Mouse (Mus musculus) limb, embryonic 14.5 days (tissue): Measurements from ENCODE around the gene Scaf1. TPM values are rescaled to one million over a fixed set of nuclear protein-coding genes. Genes with fewer than 3 reads are reported as not detected.
A peak's percentile ranks its signal among the peaks of the same experiment; 100 is the strongest.

Source experiments
- ATAC-seq: fragments of 200-750 bp; cut with Nextera tagmentation; 2 replicates; pipeline ENCODE4 v1.8.0; 2017; ENCODE audit warnings: low read depth, moderate number of reproducible peaks, moderate TSS enrichment; ENCODE audit not compliant: low FRiP score
- DNase-seq: peaks from one replicate; pipeline ENCODE4 v3.0.0-alpha.2; 2015; ENCODE audit warnings: low spot score
- H3K27ac ChIP-seq: fragments of 300-500 bp; sonication (generic); replicated peaks from 2 replicates; pipeline ENCODE4 v1.5.1; 2014; ENCODE audit warnings: low read depth, mild to moderate bottlenecking, low read length, moderate library complexity, mixed read lengths
- H3K27me3 ChIP-seq: fragments of 300-500 bp; sonication (generic); 2 replicates; pipeline ENCODE4 v1.6.1; 2014; ENCODE audit warnings: low read length, mixed read lengths; ENCODE audit not compliant: control insufficient read depth, insufficient read depth
- H3K36me3 ChIP-seq: fragments of 300-500 bp; sonication (generic); 2 replicates; pipeline ENCODE4 v1.6.1; 2014; ENCODE audit warnings: mild to moderate bottlenecking, low read length, moderate library complexity, mixed read lengths; ENCODE audit not compliant: control insufficient read depth, insufficient read depth
- H3K4me1 ChIP-seq: fragments of 300-500 bp; sonication (generic); 2 replicates; pipeline ENCODE4 v1.6.1; 2014; ENCODE audit warnings: antibody characterized with exemption, low read length, mixed read lengths; ENCODE audit not compliant: control insufficient read depth, insufficient read depth
- H3K4me2 ChIP-seq: fragments of 300-500 bp; sonication (generic); replicated peaks from 2 replicates; pipeline ENCODE4 v1.6.1; 2014; ENCODE audit warnings: low read depth, mild to moderate bottlenecking, low read length, moderate library complexity; ENCODE audit not compliant: severe bottlenecking
- H3K4me3 ChIP-seq: fragments of 300-500 bp; sonication (generic); replicated peaks from 2 replicates; pipeline ENCODE4 v1.5.1; 2014; ENCODE audit warnings: low read length
- H3K9ac ChIP-seq: fragments of 300-500 bp; sonication (generic); 2 replicates; pipeline ENCODE4 v1.6.1; 2014; ENCODE audit warnings: mild to moderate bottlenecking, low read depth, low read length, moderate library complexity; ENCODE audit not compliant: severe bottlenecking
- H3K9me3 ChIP-seq: fragments of 300-500 bp; sonication (generic); 2 replicates; pipeline ENCODE4 v1.6.1; 2016; ENCODE audit warnings: low read length; ENCODE audit not compliant: control insufficient read depth
- POLR2A ChIP-seq: fragments of 200-500 bp; IDR thresholded peaks from 2 replicates; pipeline ENCODE4 v1.8.0; 2012; ENCODE audit warnings: inconsistent platforms, mild to moderate bottlenecking, moderate library complexity, borderline replicate concordance; ENCODE audit not compliant: insufficient read depth, insufficient read length; ENCODE audit errors: extremely low read depth
- WGBS: fragments of 180-500 bp; shearing (Covaris S2); extraction: QIAGEN DNeasy Blood & Tissue Kit; methylation state at CpG from one replicate; pipeline ENCODE4 v1.1.7; 2014; 5-methylcytosine and 5-hydroxymethylcytosine counted together
- polyA plus RNA-seq, 2 experiments: library from polyadenylated mRNA; depleted of rRNA in 1 of 2; stranded (reverse) in 1 of 2; unstranded in 1 of 2; fragments of >200 nt; fragmentation: Nextera tagmentation in 1 of 2; extraction: Ambion mirVana in 1 of 2; gene quantifications; 2 replicates each; pipeline versions ENCODE4 v1.2.1 to v1.2.3; 2012 to 2014

Gene Scaf1
- polyA plus RNA-seq, 2 experiments, result 50.7 to 114 TPM

GRCm38 (mm10) chr7:44996672-44997071 is 19.5 kb downstream of the Scaf1 start:
- peaks cover 64% of the 10 kb centered on the region for H3K36me3 ChIP-seq
- no peak for DNase-seq
- no peak for ATAC-seq
- H3K9me3 ChIP-seq, result no peaks in the 10 kb centered on the region
- WGBS, result 15% methylated on average over 10 of the region's 10 CpGs
- no peaks in the 10 kb centered on the region for H3K27me3 ChIP-seq
- peak overlapping the region; percentile 68 for H3K4me3 ChIP-seq
- peak overlapping the region; percentile 71; the same call in 1 of the 2 replicates for H3K27ac ChIP-seq
- TF ChIP-seq POLR2A, result no peak
- peak overlapping the region; percentile 58 for H3K9ac ChIP-seq
- peaks cover 15% of the 10 kb centered on the region for H3K4me1 ChIP-seq
- H3K4me2 ChIP-seq, result peak overlapping the region; percentile 60

- ATAC-seq, result peak; percentile 9
- peaks cover 43% of the 10 kb centered on the region for H3K36me3 ChIP-seq
Observed at GRCm38 (mm10) chr7:44986879-44987718, 29.1 kb downstream of the Scaf1 start.

GRCm38 (mm10) chr7:44986192-44986878 is 29.8 kb downstream of the Scaf1 start, which contains the start of gene Prmt1:
Gene Prmt1, minus strand, starts transcription at chr7:44986568.
- peak within 1 kb of the TSS; percentile 64 for H3K4me2 ChIP-seq
- WGBS, result 3% methylated on average over 38 of the region's 42 CpGs
- H3K4me1 ChIP-seq, result peaks cover 19% of the 10 kb centered on the region
- H3K27me3 ChIP-seq, result no peaks in the 10 kb centered on the region
- peak within 1 kb of the TSS; percentile 95 for H3K27ac ChIP-seq
- peaks cover 43% of the 10 kb centered on the region for H3K36me3 ChIP-seq
- peak within 1 kb of the TSS; percentile 98 for H3K9ac ChIP-seq
- no peaks in the 10 kb centered on the region for H3K9me3 ChIP-seq
- DNase-seq (peak; percentile 100), ATAC-seq (peak; percentile 96)
- peak; percentile 93; the same call in 1 of the 2 replicates for TF ChIP-seq POLR2A
- peak within 1 kb of the TSS; percentile 100 for H3K4me3 ChIP-seq

More at GRCm38 (mm10) chr7:44986879-44987718, 29.1 kb downstream of the Scaf1 start:
- peak overlapping the region; percentile 60 for H3K4me2 ChIP-seq
- no peak for DNase-seq
- H3K9ac ChIP-seq, result peak overlapping the region; percentile 60
- no peaks in the 10 kb centered on the region for H3K9me3 ChIP-seq
- no peaks in the 10 kb centered on the region for H3K27me3 ChIP-seq
- peaks cover 19% of the 10 kb centered on the region for H3K4me1 ChIP-seq
- 0 out of 2 replicates have a peak, but pooled peaks have one; percentile 25 for TF ChIP-seq POLR2A
- WGBS, result under 1% methylated on average over 29 of the region's 29 CpGs
- peak overlapping the region; percentile 100 for H3K4me3 ChIP-seq
- H3K27ac ChIP-seq, result peak overlapping the region; percentile 95

DNA sequence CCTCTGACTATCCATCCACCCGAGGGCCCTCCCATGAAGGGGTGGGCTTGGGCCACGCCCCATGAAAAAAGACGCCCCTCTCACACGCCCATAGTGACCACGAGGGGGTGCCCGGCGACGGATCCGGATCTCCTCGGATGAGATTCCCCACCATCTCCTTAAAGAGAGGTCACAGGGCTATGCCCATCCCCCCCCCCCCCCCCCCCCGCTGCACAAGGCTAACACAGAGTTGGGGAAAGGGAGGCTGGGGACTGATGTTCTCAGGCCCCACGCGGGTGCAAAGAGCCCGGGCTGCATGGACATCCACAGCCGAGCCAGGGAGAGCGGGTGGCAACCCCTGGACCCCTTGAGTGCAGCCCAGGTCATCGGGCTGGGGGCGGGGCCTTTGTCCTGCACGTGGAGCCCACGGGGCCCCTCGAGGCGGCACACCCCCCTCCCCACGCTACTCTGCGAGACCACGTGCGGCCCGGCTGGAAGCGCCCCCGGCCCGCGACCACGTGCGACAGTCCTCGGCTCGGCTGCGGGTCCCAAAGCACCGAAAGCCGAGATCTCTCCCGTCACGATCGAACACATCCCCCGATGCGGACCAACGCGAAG is 30.5 kb downstream of the Scaf1 start:
- Histone ChIP-seq H3K36me3 (peaks cover 43% of the 10 kb centered on the region), H3K27me3 (no peaks in the 10 kb centered on the region), H3K27ac (peak overlapping the region; percentile 91), H3K4me3 (peak overlapping the region; percentile 100), H3K9ac (peak overlapping the region; percentile 98), H3K4me2 (peak overlapping the region; percentile 64), H3K4me1 (peaks cover 19% of the 10 kb centered on the region), H3K9me3 (no peaks in the 10 kb centered on the region)
- no peak for TF ChIP-seq POLR2A
- no peak for ATAC-seq
- peak; percentile 71 for DNase-seq
- under 1% methylated on average over 44 of the region's 45 CpGs for WGBS

DNA sequence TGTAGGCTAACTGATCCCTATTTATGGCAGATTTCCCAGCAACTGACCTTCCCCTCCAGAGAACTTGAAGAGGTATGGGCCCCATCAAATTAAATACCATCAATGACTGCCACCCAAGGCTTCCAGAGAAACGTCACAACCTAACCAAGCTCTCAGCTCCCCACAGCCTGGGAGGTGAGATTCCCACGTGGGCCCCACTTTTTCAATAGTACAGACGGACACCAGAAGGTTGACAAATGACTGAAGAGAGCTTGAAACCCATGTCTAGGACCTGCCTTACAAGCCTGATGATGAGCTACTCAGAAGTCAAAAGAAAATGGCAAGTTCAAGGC is 31.4 kb downstream of the Scaf1 start:
- 37% methylated on average over 3 of the region's 3 CpGs for WGBS
- Histone ChIP-seq H3K27ac (no peak overlapping the region), H3K4me1 (peaks cover 19% of the 10 kb centered on the region), H3K9ac (no peak overlapping the region), H3K4me3 (peak overlapping the region; percentile 100), H3K9me3 (no peaks in the 10 kb centered on the region), H3K36me3 (peaks cover 44% of the 10 kb centered on the region), H3K4me2 (peak overlapping the region; percentile 64), H3K27me3 (no peaks in the 10 kb centered on the region)
- no peak for TF ChIP-seq POLR2A
- no peak for ATAC-seq
- no peak for DNase-seq
